Mouse (Mus musculus) left cerebral cortex, adult 8-10 months (tissue): ENCODE data around the gene Nol12. TPM values are rescaled to one million over a fixed set of nuclear protein-coding genes. Genes with fewer than 3 reads are reported as not detected.
A peak's percentile ranks its signal among the peaks of the same experiment; 100 is the strongest.

ENCODE experiments used
- DNase-seq, 2 experiments: peaks; one replicate each; pipeline ENCODE4 v3.0.0; 2022; ENCODE audit warnings: low spot score in 2 of 2
- total RNA-seq, 4 experiments: library from RNA; stranded (reverse); gene quantifications; 2 replicates each; pipeline ENCODE4 v1.2.4; 2022

The Nol12 gene
- total RNA-seq, 4 experiments from 2014 or later, result 35.8 to 43.5 (median 39.9) TPM

DNA sequence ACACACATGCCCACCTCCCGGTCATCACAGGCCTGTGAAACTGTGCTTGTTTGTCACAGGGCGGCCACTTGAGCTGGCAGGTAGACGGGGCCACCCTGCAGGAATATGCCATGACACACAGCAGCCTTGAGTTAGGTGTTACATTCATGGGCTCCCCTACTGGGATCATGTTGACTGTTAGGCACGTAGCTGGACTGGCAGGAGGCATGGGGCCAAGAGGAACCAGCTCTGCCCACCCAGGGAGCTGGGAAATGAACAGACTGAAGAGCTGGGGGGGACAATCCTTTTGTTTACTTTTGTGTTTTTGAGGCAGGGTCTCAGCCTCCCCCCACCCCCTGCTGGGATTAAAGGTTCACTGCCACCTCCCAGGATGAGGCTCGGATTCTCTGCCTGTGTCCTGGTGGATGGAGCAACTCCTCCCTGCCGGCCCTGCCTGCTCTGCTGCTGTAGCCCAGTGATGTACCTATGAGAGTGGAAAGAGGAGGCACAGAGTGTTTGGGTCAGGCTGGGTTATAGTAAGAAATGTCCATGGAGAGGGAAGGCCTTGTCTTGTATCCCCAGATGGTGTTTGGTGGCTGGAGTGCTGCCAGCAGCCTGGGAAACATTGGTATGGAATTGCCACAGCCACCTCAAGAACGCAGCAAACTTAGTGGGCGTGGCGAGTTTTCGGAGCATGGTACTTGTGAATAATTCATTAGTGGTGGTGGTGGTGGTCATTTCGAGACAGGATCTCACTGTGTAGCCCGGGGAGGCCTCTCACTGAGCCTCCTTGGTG lies 18.5 kb upstream of the Nol12 start:
- no peak for DNase-seq

GRCm38 (mm10) chr15:78918126-78918525 lies 16.6 kb upstream of the Nol12 start:
- DNase-seq, result no peak

GRCm38 (mm10) chr15:78919914-78920313 lies 14.8 kb upstream of the Nol12 start:
- no peak for DNase-seq

GRCm38 (mm10) chr15:78922700-78923099 lies 12.0 kb upstream of the Nol12 start:
- DNase-seq, result no peak

DNA sequence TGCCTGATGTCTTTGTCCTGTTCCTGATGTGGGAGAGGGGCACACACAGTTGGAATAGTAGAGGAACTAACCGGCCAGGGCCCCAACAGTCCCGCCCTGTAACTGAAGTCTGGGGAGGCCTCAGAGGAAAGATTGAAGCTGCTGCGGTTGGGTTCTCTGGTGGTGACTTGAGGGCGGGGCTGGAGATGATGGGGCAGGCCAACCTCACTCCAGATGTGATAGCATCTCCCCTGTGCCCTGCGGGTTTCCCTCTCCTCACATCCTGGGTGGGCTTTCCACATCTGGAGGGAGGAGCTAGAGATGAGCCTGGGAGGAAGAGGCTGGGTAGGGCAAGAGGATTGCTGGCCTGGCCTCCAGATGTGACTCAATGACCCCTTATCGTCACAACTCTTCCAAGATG lies 11.1 kb upstream of the Nol12 start:
- no peak for DNase-seq

- DNase-seq, result no peak
These were observed 9.6 kb upstream of the Nol12 start for GRCm38 (mm10) chr15:78925129-78925528.

DNA sequence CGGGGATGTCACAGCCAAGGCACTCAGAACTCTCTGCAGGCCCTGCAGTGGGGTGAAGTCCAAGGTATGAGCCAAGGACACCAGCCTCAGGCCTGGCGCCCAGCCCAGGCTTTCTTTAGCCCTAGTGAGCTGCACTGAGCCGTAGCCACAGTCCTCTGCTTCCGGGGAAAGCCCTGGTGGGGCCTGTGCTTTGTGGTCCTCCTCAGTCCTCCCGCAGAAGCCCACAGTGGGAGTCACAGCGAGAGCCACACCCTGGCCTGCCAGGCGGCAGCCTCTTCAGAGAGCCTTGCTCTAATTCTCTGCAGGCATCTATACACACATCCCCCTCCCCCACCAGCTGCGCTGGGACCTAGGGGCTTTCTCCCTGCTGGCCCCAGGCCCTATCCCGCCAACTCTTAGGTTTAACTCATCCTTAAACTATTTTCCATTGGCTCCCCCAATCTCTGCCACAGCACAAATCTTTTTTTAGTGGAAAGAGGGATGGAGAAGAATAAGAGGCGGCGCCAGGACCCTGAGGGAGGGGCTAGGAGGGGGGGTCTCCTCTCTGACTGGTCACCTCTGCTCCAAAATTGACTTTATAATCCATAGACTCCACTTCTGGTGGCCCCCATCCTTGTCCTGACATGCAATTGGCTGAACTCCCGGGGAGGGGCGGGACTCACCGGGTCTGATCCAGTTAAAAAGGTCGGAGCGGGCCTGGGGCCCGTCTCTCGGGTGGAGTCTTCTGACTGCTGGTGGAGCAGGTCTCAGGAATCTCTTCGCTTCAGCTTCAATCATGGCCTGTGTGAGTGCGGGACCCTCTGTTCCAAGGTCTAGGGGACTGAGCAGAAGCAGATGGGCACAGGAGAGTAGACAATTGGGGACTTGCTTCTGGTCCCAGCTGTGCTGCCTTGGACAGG lies 8.5 kb upstream of the Nol12 start, which contains the start of gene Lgals1:
TSS of gene Lgals1 (plus strand) at position 705 of the 899 bp plus-strand sequence.
- DNase-seq, result no peak

GRCm38 (mm10) chr15:78927021-78927787 lies 7.5 kb upstream of the Nol12 start:
- no peak for DNase-seq

- DNase-seq, result peak in 1 of 2 experiments; percentile 63
These were observed 6.8 kb upstream of the Nol12 start for GRCm38 (mm10) chr15:78927788-78928457.

DNA sequence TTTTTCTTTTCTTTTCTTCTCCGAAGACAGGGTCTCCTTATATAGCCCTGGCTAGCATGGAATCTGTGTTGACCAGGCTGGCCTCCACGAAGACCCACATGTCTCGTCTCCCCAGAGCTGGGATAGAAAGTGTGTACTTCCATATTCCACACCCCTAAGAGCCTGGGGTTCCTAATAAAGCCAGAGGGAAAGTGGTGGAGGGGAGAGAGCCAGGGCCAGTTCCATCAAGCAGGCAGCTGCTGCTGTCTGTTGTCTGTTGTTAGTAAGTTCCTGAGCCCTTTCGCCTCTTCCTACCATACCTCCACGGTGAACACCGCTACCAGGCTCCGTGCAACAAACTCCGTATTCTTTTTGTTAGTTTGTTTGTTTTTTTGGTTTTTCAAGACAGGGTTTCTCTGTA lies 6.2 kb upstream of the Nol12 start:
- DNase-seq, result no peak

DNA sequence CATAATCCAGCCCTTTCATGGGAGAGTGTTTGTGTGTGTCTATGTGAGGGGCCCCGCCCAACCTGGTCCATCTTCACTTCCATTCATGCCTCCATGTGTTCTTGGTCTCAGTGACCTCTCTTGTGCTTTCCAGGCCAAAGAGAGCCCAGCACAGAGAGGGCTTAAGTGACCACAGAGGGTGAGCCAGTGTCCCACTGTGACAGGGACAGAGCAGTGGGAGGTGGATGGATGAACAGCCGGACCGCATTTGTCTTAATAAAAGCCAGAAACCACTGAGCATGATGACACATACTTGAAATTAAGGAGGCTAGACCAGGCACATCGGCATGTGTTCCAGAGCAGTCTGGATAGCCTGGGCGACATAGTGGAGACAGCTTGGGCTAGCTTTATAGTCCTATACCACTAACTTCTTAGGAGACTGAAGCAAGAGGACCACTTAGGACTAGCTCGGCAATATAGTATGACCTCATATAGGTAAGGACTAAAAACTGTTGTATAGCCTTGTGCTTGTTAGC lies 4.5 kb upstream of the Nol12 start:
- DNase-seq, result no peak

DNA sequence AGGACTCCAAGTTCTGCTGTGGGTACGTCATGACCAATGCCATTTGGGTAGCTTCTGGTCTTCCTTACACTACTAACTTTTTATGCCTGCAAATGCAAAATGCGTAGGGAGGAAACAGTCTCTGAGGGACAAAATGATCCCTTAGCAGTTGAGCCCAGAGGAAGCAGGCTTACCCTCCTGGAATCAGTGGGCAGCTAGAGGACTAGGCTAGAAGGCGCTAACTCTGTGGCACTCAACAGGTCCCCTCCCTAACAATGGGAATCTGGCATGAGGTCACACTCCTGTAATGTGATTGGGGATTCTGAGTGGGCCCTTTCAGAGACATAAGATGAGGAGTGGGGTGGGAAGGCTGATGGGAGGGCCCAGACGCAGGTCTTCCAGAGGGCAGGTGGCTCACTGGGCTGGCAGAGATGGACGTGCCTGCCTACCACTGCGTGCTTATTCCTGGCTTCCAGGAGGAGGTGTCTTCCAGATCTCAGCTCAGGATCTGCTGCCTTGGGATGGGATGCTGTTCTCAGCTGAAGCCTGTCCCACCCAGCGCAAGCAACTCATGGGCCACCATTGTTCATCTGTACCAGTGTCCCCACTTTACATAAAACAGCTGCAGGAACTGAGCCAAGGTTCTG lies 3.8 kb upstream of the Nol12 start:
- no peak for DNase-seq

DNA sequence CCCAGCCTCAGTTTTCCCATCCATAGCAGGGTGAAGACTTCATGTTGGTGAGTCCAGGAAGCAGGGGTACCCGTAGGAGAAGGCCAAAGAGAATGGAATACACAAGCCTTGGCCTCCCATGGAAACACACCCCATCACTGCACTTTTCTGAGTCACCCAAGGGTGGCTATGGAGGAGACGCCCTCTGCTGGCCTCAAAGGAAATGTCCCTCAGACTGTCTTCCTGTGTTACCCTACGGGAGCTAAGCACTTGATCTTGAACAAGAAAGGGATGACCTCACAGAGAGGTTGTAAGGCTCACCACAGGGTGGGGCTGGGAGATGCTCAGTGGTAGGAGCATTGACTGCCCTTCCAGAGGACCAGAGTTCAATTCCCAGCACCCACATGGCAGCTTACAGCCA lies 3.2 kb upstream of the Nol12 start:
- DNase-seq, result no peak

DNA sequence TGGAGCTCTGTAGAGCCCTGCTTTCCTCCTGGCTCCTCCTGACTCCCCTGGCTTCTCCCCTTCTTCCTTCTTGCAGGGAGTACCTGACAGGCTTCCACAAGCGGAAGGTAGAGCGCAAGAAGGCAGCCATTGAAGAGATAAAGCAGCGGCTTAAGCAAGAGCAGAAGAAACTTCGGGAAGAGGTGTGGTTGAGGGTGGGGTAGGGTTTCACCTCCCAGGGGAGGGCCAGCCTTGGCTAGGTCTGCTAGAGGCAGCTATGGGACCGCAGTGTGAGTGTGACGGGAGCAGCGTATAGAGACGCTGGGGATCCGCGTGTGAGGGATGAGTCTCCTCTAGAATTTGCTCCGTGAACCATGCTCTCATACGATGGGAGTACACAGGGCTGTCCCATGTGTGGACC lies 1.7 kb downstream of the Nol12 start:
- DNase-seq, result no peak

DNA sequence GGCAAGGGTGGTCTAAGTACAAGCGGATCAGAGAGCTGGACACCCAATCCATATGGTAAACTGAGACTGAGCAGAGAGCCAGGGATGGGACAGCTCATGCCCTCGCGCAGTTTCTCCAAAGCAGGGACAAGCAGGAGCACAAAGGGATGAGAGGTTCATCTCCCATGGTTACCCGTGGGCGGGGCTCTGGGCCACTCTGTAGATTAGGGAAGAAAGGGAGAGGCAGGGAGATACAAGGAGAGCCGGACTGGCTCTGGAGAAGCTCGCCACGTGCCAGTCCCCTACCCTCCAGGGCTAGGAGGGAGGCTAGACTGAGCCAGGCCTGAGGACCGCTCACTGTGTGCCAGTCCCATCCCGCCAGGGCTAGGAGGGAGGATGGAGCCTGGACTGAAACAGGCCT lies 2.6 kb downstream of the Nol12 start:
- DNase-seq, result no peak

DNA sequence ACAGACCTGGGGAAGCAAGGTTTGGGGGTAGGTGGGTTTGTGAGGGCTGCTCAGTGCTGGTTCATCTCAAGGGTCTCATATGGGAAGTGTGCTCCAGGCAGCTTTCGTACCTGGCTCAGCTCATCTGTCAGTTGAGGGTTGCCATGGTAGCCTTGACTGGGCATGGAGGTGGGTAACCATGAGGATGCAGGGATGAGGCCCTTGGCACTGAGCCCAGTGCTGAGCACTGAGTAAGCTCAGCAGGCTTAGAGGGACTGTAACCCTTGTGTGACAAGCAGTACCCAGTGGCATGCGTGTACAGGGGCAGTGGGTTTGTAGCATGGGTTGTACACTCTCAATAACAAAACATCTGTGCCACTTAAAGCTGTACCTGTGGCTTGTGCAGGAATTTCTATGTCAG lies 3.2 kb downstream of the Nol12 start:
- no peak for DNase-seq

DNA sequence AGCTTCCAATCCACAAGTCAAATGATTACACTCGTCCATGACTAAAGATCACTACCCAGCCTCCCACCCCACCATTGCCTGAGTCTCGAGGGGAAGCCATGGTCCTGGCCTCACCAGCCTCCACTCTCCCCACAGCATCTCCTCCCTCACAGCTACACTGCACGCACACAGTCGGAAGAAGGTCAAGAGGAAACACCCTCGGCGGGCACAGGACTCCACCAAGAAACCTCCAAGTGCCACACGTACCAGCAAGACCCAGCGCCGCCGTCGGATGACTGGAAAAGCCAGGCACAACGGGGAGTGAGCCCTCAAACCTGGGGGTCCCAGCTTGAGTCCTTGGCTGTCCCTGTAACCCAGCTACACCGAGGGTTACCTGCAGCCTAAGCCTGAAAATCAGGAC lies 5.6 kb downstream of the Nol12 start:
- DNase-seq, result no peak

GRCm38 (mm10) chr15:78942663-78943062 lies 7.9 kb downstream of the Nol12 start:
- DNase-seq, result peak; percentile 47 to 71

DNA sequence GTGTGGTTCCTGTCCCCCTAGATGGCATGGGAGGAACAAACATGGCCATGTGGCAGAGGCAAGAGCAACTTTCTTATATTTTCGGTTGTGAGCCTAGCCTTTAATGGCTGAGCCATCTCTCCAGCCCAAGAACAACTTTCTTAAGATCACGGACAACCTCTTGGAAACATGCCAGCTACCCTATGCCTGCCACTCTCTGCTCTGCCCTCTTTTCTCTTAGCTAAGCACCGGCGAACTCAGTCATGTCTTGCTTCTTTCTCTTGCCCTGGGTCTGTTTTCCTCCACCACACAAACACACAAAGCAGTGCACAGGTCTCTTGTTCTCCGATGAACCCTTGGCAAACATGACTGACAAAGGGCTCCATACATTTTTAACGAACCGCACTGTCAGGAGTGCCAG lies 11.5 kb downstream of the Nol12 start:
- no peak for DNase-seq

GRCm38 (mm10) chr15:78947657-78948056 lies 12.9 kb downstream of the Nol12 start, which contains the start of gene Triobp:
Gene Triobp, plus strand, starts transcription at chr15:78947724.
- DNase-seq, result peak in 1 of 2 experiments; percentile 87
